Mouse (Mus musculus): ENCODE measurements at regions not wholly inside any gene's neighbourhood (a gene's known extent, or its start where the extent isn't known, plus 50 kb on each side); places are given as distances from the start of the nearest gene placed in this dataset.

DNA sequence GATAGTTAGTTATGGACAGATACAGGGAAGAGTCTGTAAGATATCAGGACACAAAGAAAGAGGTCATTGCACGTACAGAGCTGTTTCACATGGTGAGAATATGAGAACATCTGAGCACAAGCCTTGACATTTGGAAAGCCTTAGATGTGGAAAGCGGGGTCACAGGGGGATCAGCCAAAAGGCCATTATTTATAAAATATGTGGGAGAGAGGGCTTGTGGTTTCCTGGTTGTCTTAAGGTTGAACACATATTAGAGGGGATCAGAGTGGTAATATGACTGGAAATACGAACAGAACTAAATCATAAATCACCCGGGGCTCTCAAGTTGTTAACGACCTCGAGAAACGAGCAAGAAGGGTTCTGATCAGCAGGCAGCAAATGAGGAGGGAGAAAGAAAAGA is 68.2 kb downstream of the Ankrd7 start:
- peak; percentile 67 for DNase-seq

DNA sequence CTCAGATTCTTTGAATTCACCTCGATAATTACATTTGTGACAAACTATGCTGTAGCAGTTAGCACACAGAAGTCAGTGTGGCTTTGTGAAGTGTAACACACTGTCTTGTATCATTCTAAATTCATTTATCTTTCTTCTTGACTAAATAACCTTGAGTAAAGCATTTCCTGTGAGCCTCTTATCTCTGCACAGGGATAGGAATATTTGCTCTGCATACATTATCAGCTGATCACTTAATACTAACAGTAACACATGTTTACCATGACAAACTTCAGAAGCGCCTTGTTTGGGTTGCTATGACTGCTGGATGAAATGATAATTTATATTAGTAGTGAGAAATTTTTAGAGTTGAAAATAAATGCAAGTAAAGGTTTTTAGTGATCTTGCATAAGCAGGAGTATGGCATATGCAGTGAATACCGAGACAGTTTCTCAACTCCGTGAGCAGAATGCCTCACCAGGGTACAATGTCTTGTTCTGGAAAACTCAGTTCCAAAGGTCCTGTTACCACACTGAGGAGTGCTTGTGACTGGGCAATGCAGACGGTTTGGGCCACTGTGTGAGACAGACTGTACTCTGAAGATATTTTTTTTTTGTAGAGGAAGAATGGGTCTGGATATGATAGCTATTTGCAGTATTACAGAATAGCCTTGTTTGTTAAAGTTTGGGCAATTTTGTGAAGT is 80.0 kb downstream of the Ankrd7 start:
- no peak for DNase-seq
